Mouse (Mus musculus) MEL-GATA-1-ER (cell line): Measurements from ENCODE around the gene Asic2.

ENCODE experiments used
- DNase-seq: peaks from one replicate; pipeline ENCODE4 v3.0.0-alpha.2; 2012; ENCODE audit warnings: low read depth; ENCODE audit errors: extremely low read depth

Asic2 gene

DNA sequence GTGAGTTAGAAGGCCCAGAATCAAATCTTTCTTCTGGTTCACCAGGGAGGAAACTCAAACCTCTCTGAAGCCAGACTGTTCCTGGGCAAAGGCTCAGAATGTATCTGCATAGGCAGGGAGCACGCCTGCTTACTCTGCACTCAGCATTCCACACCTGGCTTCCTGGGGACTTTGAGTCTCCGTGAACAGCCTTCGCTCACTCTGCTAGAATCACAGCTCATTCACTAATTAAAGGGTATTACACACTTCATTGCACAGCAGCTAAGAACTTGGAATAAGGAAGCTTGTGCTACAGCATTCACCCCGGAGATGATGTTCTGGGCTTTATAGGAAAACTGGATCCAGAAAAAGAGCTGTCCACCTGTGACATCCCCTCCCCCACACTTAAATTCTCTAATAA, 3.7 kb downstream of the Asic2 start:
- no peak for DNase-seq

DNA sequence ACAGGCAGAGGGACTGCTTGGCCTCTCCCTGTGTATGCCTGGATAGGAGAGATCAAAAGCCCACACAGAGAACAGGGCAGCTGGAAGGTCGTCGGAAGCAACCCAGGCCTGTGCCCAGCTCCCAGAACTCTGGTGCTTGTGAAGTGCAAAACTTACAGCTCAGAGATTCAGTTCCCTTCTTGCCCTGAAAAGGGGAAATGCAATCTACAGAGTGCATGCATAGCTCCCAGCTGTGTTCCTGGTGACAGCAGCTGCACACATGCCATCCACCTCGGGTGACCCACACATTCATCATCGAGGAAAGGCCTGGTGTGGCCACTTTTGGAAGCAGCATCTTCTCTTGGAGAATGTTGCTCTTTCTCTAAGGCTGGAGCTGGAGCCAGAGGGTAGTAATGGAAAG, 13.9 kb downstream of the Asic2 start:
- DNase-seq: no peak

DNA sequence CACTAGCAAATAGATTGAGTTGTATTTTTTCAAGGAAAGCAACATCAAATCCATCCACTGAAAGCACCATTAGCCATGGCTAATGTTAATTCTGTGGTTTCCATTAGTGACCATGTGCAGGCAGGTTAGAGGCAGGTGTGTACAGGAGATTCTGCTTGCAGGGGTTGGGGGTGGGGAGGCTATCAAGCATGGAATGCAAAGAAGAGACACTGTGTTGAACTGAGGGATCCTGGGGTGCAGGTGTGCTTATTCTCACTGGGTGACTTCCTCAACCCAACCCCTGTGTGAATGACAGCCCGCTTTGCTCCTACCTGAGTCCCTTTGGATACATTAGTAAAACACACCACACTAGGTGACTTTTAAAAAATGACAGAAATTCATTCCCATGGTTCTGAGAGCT, 20.2 kb downstream of the Asic2 start:
- DNase-seq: no peak

DNA sequence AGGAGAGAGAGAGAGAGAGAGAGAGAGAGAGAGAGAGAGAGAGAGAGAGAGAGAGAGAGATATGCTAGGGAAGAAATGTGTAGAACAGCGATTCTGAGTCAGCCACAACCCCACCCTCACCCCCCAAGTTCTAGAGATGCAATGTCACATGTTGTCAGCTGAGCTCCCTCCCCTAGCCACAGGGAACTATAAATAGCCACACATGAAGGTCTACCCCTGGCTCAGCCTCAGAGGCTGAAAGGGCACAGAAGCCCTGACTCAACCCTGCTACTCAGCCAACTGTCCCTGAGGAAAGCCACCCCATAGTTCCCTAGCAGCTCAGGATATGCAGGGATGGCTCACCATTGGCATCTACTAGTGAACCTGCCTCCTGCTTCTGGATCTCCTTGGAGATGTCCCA, 26.1 kb downstream of the Asic2 start:
- no peak for DNase-seq

DNA sequence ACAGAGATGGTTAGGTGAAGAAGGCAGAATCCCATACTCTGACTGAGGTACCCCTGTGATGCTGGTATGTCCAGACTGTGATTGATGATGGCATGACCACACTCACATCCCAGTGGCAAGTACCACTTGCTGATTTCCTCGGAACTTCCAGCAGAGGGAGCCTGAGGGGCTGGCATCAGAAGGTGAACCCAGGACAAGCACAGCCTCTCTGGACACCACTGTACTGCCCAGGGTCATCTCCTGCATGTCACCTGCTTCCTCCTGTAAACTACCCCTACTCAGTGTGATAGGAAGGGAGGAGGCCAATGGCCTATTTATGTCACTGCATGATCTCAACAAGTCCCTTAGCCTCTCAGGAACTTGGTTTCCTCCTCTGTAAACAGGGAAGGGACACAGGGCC, 27.3 kb downstream of the Asic2 start:
- DNase-seq: no peak

DNA sequence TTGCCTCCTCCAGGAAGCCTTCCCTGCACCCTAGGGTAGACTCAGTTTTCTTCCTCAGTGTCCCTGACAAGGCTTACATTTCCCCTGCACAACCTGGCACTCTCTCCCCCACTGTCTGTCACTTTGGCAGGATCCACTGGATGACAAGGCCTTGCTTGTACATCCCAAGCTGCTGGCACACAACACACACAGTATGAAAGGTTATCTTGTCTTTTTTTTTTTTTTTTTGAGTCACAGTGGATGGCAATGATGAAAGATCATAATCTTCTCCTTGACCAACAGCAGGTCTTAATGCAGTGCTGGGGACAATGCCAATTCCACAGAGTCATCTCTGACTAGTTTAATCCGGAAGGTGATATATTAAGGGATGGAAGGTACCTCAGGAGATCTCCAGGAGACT, 30.7 kb downstream of the Asic2 start:
- no peak for DNase-seq

DNA sequence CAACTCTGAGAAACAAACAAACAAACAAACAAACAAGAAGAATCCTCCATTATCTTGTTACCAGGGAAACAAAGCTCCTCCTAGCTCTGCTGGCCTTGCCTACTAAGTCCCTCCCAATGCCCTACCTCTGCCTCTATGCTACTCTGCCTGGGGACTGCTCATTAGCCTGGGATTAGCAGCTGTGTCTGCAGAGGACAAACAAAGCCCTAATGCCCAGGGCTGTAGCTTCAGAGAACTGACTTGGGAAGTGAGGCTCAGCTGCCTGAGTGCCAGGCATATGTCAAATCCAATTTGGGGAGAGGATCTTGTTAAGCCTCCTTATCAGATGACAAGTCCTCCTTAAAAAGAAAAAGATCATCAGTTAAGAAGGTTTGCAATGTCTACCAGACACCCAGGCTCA, 41.9 kb downstream of the Asic2 start:
- DNase-seq: no peak

DNA sequence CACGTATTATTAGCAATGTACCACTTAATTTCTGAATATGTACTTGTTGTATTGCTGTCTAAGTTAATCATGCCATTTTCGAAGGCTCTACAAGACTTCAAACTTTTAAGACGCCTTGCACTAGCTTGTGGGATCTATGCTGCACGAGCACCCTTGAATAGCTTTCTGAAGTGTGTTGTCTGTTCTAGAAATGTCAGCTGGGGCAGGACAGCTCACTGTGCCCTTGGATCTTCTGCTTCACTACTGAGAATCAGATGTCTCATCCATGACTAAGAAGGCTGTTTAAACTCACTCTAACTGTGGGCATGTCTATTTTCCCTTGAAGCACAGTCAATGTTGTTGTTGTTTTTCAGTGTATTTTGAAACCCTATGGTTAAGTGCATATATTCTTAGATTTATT, 44.6 kb downstream of the Asic2 start:
- DNase-seq: no peak

DNA sequence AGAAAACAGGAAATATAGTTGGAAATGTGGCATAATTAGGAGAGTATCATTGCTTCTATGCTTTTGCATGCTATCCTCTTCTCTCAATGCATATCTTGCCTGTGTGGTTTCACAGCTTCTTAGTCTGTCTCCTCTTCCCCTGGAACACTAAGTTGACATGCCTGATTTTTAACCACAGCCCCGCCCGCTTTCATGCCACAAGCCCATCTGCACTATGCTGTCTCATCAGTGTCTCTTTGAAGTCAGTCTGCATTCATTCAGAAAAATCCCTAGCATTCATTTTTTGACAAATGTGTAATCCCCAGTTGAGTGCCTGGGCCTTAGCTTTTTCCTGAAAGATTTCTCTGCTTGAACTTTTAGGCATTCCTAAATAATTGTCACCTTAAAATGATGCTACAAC, 45.2 kb downstream of the Asic2 start:
- DNase-seq: no peak

DNA sequence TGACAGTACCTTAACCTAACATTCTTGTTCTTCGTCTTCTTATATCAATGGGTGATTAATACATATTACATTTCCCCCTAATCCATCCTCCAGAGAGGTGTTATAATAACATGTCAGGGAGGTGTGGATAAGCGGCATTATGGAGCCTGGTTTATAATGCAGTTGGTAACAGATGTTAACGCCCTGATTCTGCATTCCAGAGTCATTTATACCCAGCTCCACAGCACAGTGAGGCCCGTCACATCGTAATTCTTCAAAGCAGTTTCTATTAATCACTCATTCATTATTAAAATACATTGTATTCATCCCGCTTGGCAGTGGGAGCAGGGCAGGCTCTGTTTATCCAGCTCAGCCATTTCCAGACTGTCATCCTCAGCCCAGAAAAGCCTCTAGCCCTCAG, 52.8 kb downstream of the Asic2 start:
- DNase-seq: no peak

DNA sequence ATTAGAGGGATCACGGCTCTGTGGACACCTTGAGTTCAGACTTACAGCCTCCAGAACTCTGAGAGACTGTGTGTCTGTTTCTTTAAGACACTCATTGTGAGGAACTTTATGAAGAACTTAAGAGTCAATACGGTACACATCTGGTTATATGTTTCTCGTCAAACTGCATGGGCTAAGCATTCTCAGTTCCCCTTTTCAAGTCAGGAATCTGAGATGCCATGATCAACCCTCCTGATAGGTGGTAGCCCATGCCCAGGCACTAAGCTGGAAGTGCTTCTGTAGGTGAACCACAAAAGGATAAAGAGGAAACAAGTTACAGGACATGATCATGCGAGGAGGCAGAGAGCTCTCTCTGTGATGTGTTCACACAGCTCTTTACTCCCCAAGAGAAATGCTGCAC, 55.2 kb downstream of the Asic2 start:
- DNase-seq: no peak

DNA sequence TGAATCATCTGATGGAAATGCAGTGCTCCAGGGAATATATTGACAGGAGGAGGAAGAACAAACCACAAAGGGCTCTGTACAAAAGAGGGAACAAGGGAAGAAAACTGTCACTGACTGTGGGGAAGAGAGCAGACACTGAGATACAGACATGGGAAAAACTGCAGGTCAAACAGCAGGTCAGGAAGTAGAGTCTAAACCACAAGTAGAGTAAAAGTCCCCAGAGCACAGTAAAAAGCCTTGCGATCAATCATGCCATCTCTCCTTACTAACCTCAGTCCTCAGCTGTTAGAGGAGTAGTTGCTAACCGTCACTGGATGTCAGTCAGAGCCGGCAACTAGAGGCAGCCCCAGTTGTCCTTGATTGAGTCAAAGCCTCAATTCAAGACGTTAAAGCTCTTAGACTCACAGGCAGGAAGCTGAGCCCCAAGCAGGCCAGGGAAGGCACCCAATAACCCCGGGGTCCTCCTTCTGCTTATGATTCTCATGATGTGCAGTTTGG, 58.8 kb downstream of the Asic2 start:
- no peak for DNase-seq

DNA sequence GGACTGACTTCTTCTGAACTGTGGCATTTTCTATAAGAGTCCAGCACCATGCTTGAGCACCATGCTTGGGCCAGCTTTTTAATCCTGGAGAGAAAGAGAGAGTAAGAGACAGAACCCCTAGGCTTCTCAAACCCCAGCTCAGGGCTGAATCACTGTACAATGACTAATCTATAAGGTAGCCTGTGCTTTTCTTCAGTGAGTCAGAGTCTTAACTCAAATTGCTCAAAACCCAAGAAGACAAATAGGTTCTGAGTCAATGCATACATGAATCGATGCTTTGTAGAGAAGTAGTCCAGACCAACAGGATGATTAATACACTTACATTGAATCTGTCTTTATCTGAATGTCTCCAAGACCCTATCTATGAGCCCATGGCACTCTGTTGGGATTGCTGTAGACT, 59.5 kb downstream of the Asic2 start:
- no peak for DNase-seq

DNA sequence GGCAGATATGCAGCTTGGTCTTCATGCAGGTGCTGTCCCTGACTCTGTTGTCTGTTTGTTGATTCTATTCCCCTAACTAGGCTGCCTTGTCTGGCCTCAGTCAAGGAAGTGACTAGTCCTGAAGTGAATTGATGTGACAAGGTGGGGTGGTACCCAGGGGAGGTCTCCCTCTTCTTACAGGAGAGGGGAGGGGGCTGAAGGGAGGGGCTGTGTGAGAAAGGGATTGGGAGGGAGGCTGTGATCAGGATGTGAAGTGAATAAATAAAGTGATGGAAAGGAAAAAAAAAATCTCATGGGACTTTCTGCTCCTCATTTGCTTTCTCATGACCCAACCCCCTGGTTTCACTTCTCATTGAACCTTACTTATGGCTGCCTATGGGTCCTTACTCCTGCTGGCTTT, 65.9 kb downstream of the Asic2 start:
- no peak for DNase-seq

DNA sequence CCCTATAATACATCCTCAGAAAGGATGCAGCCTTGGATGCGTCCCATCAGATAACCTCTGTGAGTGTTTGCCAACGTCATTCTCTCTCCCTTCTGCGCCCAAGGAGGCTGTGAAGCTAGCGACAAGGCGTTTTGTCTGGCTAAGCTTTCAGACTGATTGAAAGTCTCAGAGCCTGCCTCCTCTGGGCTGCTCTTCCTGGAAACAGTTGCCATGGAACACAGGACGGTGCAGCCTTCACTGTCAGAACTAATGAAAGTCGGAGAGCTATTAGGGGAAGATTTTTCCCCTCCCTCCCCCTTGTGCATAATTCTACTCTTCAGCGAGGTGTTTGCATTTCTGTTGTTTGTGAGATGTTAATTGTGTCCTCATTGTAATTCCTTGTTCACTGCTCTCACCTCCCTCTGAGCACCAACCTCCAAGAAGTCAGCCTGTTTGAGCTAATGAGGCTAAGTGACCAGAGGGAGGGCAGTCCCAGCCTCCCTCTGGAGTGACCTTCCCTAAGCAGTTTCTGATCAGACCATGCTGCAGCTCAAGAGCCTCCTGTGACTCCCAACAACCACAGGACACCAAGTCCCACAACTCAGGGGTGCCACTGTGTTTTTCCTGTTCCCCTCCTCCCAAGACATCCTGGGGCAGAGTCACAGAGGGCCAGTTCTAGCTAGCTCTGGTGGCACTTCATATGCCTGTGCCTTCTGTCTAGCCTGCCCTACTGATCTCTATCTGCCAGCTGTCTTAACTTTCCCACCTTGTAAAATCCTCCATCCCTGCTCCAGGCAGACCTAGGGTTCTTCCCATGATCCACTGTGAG, 70.5 kb downstream of the Asic2 start:
- DNase-seq: no peak

DNA sequence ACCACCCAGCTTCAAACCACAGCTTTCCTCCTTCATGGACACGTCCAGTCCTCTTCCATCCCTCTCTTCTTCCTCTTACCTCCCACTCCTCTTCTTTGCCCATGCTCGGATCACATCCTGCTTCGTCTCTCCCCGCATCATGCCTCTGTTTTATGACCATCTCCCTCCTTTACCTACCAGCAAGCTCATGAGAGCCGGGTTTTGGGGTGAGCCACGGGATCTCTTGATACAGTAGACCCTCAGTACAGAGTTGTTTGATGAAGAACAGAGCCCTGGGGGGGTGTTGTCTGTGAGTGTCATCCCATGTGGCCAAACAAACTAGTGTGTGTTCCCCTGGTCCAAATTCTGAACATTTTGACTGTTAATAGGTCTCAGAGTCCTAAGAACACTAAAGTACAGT, 71.7 kb downstream of the Asic2 start:
- no peak for DNase-seq

DNA sequence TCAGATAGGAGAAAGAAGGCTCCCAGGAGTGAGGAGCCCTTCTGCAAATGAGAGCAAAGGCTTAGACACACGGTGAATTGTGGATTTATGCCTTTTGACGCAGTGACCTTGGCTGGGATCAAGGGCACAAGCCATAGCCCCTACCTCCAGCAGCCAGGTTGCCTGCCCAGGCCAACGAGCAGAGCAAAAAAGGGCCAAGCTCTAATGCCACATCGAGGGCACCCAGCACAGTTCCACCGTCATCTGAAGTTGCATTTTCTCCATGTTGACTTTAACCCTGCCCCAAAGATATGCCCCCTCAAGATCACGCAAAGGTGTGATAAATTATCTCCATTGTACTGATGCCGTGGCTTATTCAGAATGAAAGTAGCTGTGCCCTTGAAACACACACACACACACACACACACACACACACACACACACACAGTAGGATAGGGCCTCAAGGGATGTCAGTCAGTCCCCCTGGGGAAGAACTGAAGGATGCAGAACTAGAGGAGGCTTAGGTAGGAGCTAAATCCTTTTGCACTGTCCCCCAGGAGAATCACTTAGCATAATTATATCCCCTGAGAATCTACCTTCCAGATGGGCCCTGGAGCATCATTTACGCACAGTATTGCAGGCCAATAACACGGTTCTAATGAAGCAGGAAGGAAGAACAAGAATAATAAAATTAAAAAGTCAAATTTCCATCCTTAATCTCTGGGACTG, 96.6 kb downstream of the Asic2 start:
- DNase-seq: no peak

DNA sequence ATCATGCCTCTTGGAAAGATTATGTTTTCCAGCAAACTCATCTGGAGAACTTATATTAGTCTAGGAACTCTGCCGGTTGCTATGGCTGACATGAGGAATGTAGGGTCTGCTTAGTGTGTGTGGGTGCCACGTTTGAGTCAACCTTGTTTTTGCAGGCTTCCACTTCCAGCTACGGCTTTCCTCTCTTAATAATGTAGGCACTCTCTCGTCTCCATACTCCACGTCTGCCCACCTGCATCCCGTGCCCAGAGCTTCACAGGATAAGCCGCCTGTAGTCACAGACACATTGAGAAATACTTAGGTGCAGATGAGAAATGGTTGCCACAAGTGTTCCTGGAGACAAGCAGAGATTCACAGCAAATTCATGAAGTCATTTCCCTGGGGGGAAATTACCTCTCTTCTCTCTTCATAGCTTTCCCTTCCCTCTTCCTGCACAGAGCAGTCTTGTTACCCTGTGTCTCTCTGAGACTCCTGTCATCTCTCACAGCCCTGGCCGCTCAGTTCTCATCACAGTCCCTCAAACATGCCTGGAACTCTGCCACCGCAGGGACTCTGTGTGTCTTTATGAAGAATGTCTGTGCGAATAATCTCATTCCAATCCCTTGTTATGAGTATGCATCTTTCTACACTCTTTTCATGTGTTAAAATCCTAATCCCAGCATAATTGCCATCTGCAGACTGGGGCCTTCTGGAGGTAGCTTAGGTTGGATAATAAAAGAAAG, 102.4 kb downstream of the Asic2 start:
- no peak for DNase-seq

DNA sequence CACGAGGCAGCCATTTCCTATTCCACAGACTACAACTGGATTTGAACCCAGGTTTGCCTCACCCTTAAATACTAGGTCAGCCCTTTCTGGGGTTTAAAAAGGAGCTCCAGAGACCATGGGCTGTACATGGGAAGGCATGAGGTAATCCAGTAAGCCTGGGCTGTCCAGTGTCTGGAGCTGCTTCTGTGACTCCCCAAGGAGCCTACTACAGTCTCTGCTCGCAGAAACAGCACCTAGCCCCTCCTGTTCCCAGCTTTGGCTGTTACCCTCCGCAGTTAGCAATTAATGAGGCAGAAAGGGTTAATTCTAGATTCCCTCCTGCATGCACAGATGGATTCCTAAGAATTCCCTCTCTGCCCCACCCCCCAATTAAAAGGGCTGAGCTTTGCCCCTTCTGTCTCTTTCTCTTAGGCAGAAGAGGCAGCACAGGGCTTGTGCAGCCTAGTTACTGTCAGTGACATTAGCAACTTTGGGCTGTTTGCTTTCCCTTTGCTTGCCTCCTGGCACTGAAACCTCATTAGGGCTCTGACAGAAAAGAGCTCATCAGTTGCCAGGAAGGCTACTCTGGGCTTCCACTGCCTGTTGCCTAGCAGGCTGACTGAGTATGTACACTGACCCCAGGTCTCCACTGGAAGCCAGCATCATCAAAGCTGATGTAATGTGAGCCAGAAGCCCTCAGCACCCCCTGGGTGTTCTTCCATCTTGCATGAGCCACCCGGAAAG, 107.8 kb downstream of the Asic2 start, which contains the start of gene 5530401A14Rik:
Gene 5530401A14Rik (plus strand): TSS at position 424 of the 723 bp plus-strand sequence.
- DNase-seq: no peak

DNA sequence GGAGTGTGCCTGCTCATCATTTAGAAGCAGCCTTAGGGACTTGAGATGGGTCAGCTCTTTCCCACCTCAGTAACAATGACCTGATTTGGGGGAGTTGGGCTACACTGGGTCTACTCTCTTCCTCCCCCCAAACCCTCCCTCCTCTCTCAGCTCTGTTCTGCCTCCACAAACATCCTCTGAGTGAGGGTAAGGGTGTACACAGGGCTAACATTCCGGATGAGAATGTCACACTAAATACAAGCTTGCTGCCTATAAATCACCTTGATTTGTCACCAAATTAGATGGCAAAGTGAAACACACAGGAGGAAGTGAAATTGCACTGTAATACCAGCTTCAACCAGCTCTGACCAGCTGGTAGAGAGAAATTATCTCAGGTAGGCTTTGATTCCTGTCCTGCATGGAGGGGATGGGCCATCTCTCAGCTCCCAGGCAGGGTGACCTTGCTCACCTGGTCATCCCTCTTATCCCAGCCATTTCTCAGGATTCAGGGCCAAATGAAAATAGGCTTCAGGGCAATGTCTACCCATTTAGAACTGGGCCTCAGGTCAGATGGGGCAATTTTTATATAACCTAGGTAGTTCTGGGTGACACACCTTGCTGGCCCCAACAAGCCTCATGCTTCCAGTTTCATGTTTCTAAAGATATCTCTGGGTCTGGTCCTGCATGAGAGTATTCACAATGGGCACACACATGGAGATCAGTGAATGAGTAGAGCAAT, 120.3 kb downstream of the Asic2 start:
- DNase-seq: no peak

DNA sequence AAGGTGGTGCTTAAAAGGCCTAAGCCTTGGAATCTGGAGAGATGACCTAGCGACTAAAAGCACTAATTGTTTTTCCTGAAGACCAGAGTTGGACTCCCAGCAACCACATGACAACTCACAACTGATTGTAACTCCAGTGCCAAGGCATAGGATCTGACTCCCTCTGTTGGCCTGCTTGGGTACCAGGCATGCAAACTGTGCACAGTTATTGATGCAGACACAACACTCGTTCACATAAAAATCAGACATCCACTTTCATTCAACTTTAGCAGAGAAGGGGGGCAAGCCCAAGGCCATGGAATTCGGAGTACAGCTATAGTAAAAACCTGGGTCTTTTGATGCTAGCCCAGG, 122.6 kb downstream of the Asic2 start:
- DNase-seq: no peak
